ENCODE assay signal across 30 mouse cellular contexts in the genomic region with DNA sequence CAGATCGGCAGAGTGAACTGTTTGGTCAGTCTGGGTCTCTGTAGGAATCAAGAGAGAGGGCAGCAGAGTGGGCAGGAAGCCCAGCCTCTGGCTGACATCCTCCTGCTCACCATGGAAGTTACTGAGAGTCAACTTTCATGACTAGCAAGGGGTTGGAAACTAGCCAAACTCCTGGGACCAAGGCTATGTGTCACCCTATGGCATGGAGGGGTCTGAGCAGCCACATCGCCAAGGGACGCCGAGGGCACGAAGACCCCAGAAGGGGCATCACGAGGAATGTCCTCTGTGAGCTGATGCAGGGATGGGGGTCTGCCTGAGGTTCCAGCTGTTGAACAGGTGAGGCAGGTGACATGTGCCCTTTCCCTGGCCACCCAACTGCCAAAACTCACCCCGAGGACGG. TPM values are rescaled to one million over a fixed set of nuclear protein-coding genes. Genes with fewer than 3 reads are reported as not detected.
DNase-seq lines count a peak whose midpoint lies in the region; ATAC-seq lines count a peak whose summit lies in the region.
"Had no signal": no experiment of that assay in that cellular context is flagged by ENCODE, and none has a peak within 500 bp of the region (broad histone marks: within the 10 kb centered on the region; RNA-seq: fewer than 3 reads in every experiment).

No protein-coding gene starts in this region.

- H3K27ac ChIP-seq in heart, embryonic 11.5 days (ENCODE audit: low read depth, low read length), result no peak overlapping the region
- H3K27ac ChIP-seq: embryonic facial prominence, embryonic 10.5 days; embryonic facial prominence, embryonic 15.5 days; forebrain, embryonic 12.5 days; hindbrain, embryonic 13.5 days; liver, embryonic 12.5 days; midbrain, embryonic 12.5 days; neural tube, embryonic 13.5 days had no signal

- H3K9me3 ChIP-seq in heart, embryonic 11.5 days (replicated peaks; ENCODE audit: control insufficient read depth, low read length), result no peaks in the 10 kb centered on the region
- H3K9me3 ChIP-seq: embryonic facial prominence, embryonic 10.5 days; embryonic facial prominence, embryonic 15.5 days; forebrain, embryonic 12.5 days; hindbrain, embryonic 13.5 days; liver, embryonic 12.5 days; midbrain, embryonic 12.5 days; neural tube, embryonic 13.5 days had no signal

- peaks cover 9% of the 10 kb centered on the region for H3K36me3 ChIP-seq in heart, embryonic 11.5 days (ENCODE audit: control insufficient read depth, insufficient read depth, low read length)

- no peak for ATAC-seq in heart, embryonic 11.5 days (replicated peaks; ENCODE audit: insufficient number of reproducible peaks, low FRiP score, low TSS enrichment)
- ATAC-seq: forebrain, postnatal 0 days; inflammation-experienced regulatory T-cells, adult 6 months; liver, embryonic 12.5 days; liver, postnatal 0 days had no signal

- H3K9ac ChIP-seq in heart, embryonic 11.5 days (ENCODE audit: low read depth, low read length), result no peak overlapping the region
- H3K9ac ChIP-seq: embryonic facial prominence, embryonic 15.5 days; forebrain, embryonic 12.5 days; forebrain, postnatal 0 days; hindbrain, embryonic 13.5 days; liver, embryonic 12.5 days; liver, postnatal 0 days; midbrain, embryonic 12.5 days had no signal

- H3K4me3 ChIP-seq in heart, embryonic 11.5 days (ENCODE audit: low read depth, low read length), result no peak overlapping the region
- H3K4me3 ChIP-seq: embryonic facial prominence, embryonic 10.5 days; embryonic facial prominence, embryonic 15.5 days; forebrain, embryonic 12.5 days; hindbrain, embryonic 13.5 days; liver, embryonic 12.5 days; midbrain, embryonic 12.5 days; neural tube, embryonic 13.5 days had no signal

- peak; percentile 21 to 37 for DNase-seq in cerebellum, postnatal 10 days
- DNase-seq in cerebellum, adult 8-10 months, result no peak
- peak; percentile 12 for DNase-seq in heart, postnatal 4 days
- DNase-seq in ovary, postnatal 36 days (ENCODE audit: low spot score), result peak; percentile 2
- DNase-seq in ovary, adult 18-20 months (ENCODE audit: low spot score), result no peak
- DNase-seq in urinary bladder, postnatal 10 days (ENCODE audit: low spot score), result peak; percentile 8
- DNase-seq in urinary bladder, postnatal 36 days (ENCODE audit: low spot score in 2 of 2), result no peak
- DNase-seq: adrenal gland, postnatal 25 days; B cell, adult 2 months; cerebellum, postnatal 14 days; forebrain, postnatal 0 days; heart, postnatal 36 days; kidney, adult 11 months; layer of hippocampus, postnatal 36 days; left cerebral cortex, postnatal 4 days; lung, postnatal 36 days; retina, postnatal 1 day; thymus, adult 2 months had no signal

- no peaks in the 10 kb centered on the region for H3K27me3 ChIP-seq in heart, embryonic 11.5 days (ENCODE audit: control insufficient read depth, insufficient read depth, low read length)
- H3K27me3 ChIP-seq: embryonic facial prominence, embryonic 15.5 days; forebrain, embryonic 12.5 days; hindbrain, embryonic 13.5 days; liver, embryonic 12.5 days; midbrain, embryonic 12.5 days; neural tube, embryonic 13.5 days had no signal

- WGBS in heart, embryonic 11.5 days (ENCODE audit: insufficient replicate concordance), result 90% methylated on average over 8 of the region's 8 CpGs

- H3K4me1 ChIP-seq in heart, embryonic 11.5 days (ENCODE audit: control insufficient read depth, insufficient read depth, low read length), result peaks cover 2% of the 10 kb centered on the region; the same call in 1 of the 2 replicates
- H3K4me1 ChIP-seq: embryonic facial prominence, embryonic 15.5 days; forebrain, embryonic 12.5 days; midbrain, embryonic 12.5 days had no signal

- H3K4me2 ChIP-seq in heart, embryonic 11.5 days, result no peak overlapping the region
- H3K4me2 ChIP-seq: embryonic facial prominence, embryonic 15.5 days; forebrain, embryonic 12.5 days; hindbrain, embryonic 13.5 days; liver, embryonic 12.5 days; midbrain, embryonic 12.5 days; neural tube, embryonic 13.5 days had no signal

RNA-seq across cellular contexts. Expression of gene Emc10, which starts 7.8 kb away (rescaled TPM):
- total RNA-seq in heart, postnatal 4 days (2021), result 10 to 100 TPM; 91.4 to 93.4 TPM
- polyA plus RNA-seq in heart, embryonic 11.5 days (2014; fragmentation: Nextera tagmentation; extraction: Ambion mirVana), result 75.1 and 87.1 TPM in 2 replicates

RNA-seq across cellular contexts. Expression of gene Fam71e1, which starts 7.8 kb away (rescaled TPM):
- 1 to 10 TPM; 6.3 to 6.7 TPM for total RNA-seq in heart, postnatal 4 days (2021)
- 8.9 and 10.6 TPM in 2 replicates for polyA plus RNA-seq in heart, embryonic 11.5 days (2014; fragmentation: Nextera tagmentation; extraction: Ambion mirVana)

RNA-seq across cellular contexts. Expression of gene Josd2, which starts 20.8 kb away (rescaled TPM):
- total RNA-seq in heart, postnatal 4 days (2021), result 10 to 100 TPM; 71.8 to 81.4 TPM
- 169 and 181 TPM in 2 replicates for polyA plus RNA-seq in heart, embryonic 11.5 days (2014; fragmentation: Nextera tagmentation; extraction: Ambion mirVana)

RNA-seq across cellular contexts. Expression of gene Aspdh, which starts 23.4 kb away (rescaled TPM):
- total RNA-seq in heart, postnatal 4 days (2021), result 1 to 10 TPM; 2.2 TPM
- 1.3 and 1.5 TPM in 2 replicates for polyA plus RNA-seq in heart, embryonic 11.5 days (2014; fragmentation: Nextera tagmentation; extraction: Ambion mirVana)
- total RNA-seq: adrenal gland, adult 18-20 months; megakaryocyte, adult 5-6 weeks had no signal
- polyA plus RNA-seq: embryonic facial prominence, embryonic 10.5 days; inflammation-experienced regulatory T-cells, adult 6 months had no signal

RNA-seq across cellular contexts. Expression of gene Mybpc2, which starts 35.9 kb away (rescaled TPM):
- total RNA-seq in heart, postnatal 4 days (2021), result 10 to 100 TPM; 15.3 to 15.8 TPM
- 0.37 and 0.47 TPM in 2 replicates for polyA plus RNA-seq in heart, embryonic 11.5 days (2014; fragmentation: Nextera tagmentation; extraction: Ambion mirVana)
- total RNA-seq: adrenal gland, postnatal 25 days; megakaryocyte, adult 5-6 weeks had no signal
- polyA plus RNA-seq: inflammation-experienced regulatory T-cells, adult 6 months; liver, embryonic 12.5 days had no signal

Comparison
In these comparisons a context has a peak if more than half of its experiments do, and no peak if none do; other contexts are left out.
1. DNase-seq: peak in cerebellum, postnatal 10 days (2 of 2), heart, postnatal 4 days (single experiment), ovary, postnatal 36 days (single experiment) and urinary bladder, postnatal 10 days (single experiment); none in cerebellum, adult 8-10 months (single experiment), ovary, adult 18-20 months (single experiment) and urinary bladder, postnatal 36 days (0 of 2).